Mouse (Mus musculus) lung, embryonic 16.5 days (tissue): Measurements from ENCODE around the gene Synj1. TPM values are rescaled to one million over a fixed set of nuclear protein-coding genes. Genes with fewer than 3 reads are reported as not detected.

ENCODE experiments used
- ATAC-seq: fragments of 200-750 bp; cut with Nextera tagmentation; 2 replicates; pipeline ENCODE4 v1.8.0; 2017; ENCODE audit warnings: low read depth, mild to moderate bottlenecking, moderate library complexity
- H3K27ac ChIP-seq: fragments of 300-500 bp; sonication (generic); 2 replicates; pipeline ENCODE4 v1.5.1; 2014; ENCODE audit warnings: mild to moderate bottlenecking, control low read depth, low read length
- H3K27me3 ChIP-seq: fragments of 300-500 bp; sonication (generic); 2 replicates; pipeline ENCODE4 v1.6.1; 2014; ENCODE audit warnings: low read depth, low read length, mixed read lengths; ENCODE audit not compliant: control insufficient read depth, insufficient read depth
- H3K36me3 ChIP-seq: fragments of 300-500 bp; sonication (generic); 2 replicates; pipeline ENCODE4 v1.6.1; 2014; ENCODE audit warnings: low read length; ENCODE audit not compliant: control insufficient read depth, insufficient read depth
- H3K4me1 ChIP-seq: fragments of 300-500 bp; sonication (generic); replicated peaks from 2 replicates; pipeline ENCODE4 v1.6.1; 2014; ENCODE audit warnings: low read length, mixed read lengths; ENCODE audit not compliant: control insufficient read depth, insufficient read depth
- H3K4me2 ChIP-seq: fragments of 300-500 bp; sonication (generic); 2 replicates; pipeline ENCODE4 v1.6.1; 2014; ENCODE audit warnings: low read depth, low read length, control low read depth
- H3K4me3 ChIP-seq: fragments of 300-500 bp; sonication (generic); 2 replicates; pipeline ENCODE4 v1.5.1; 2014; ENCODE audit warnings: mild to moderate bottlenecking, low read length, control low read depth
- H3K9ac ChIP-seq: fragments of 300-500 bp; sonication (generic); 2 replicates; pipeline ENCODE4 v1.6.1; 2014; ENCODE audit warnings: low read length, control low read depth
- H3K9me3 ChIP-seq: fragments of 300-500 bp; sonication (generic); 2 replicates; pipeline ENCODE4 v1.6.1; 2016; ENCODE audit warnings: low read length; ENCODE audit not compliant: control insufficient read depth
- WGBS: fragments of 180-500 bp; shearing (Covaris S2); extraction: QIAGEN DNeasy Blood & Tissue Kit; methylation state at CpG from one replicate; pipeline ENCODE4 v1.1.7; 2014; 5-methylcytosine and 5-hydroxymethylcytosine counted together
- polyA plus RNA-seq: library from polyadenylated mRNA; unstranded; fragments of >200 nt; fragmentation: Nextera tagmentation; extraction: Ambion mirVana; gene quantifications from 2 replicates; pipeline ENCODE4 v1.2.1, GENCODE M21; 2015

Synj1 gene
- polyA plus RNA-seq, 1 experiment from 2014 or later: 15.6 TPM

DNA sequence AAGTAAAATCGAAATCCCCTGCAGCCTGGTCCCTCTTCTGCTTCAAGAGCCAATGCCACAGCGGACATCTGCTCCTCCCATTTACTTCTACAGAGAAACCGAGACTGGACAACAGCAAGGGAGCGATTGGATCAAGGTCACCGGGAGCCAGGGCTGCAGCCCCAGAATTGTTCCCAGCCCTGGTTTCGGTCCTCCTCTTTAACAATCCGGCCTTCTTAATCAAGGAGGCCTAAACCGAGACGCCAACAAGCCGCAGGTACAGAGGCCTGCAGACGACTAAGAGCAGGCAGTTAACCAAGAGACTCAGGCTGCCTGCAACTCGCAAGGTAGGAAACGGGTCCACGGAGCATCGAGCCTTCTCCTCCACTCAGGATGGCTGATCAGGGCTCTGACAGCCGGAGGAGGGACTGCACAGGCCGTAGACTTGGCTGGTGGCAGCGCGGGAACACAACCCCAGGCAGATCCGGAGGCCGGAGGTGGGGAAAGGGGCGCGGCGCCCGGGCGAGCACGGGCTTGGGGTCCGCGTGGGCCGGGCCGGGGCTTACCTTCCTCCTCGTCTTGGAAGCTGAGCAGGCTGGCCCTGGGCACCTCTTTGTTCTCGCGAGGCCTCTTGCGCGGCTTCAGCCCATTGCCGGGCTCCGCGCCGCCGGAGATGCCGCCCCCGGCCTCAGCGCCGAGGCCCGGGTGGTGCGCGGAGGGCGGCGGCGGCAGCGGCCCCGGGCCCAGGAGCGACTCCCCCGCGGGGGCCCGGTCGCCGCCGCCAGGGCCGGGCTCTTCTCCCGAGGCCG lies 32.5 kb upstream of the Synj1 start:
- H3K36me3 ChIP-seq: 0 out of 2 replicates have a peak, but pooled peaks cover 2% of the 10 kb centered on the region
- H3K27me3 ChIP-seq: 0 out of 2 replicates have a peak, but pooled peaks cover 3% of the 10 kb centered on the region
- H3K4me3 ChIP-seq: peak overlapping the region; percentile 83
- peak overlapping the region; percentile 76 for H3K4me2 ChIP-seq
- peaks cover 4% of the 10 kb centered on the region for H3K4me1 ChIP-seq
- H3K9ac ChIP-seq: peak overlapping the region; percentile 93
- H3K9me3 ChIP-seq: no peaks in the 10 kb centered on the region
- H3K27ac ChIP-seq: peak overlapping the region; percentile 92
- peak; percentile 77 for ATAC-seq
- WGBS: under 1% methylated on average over 62 of the region's 63 CpGs

DNA sequence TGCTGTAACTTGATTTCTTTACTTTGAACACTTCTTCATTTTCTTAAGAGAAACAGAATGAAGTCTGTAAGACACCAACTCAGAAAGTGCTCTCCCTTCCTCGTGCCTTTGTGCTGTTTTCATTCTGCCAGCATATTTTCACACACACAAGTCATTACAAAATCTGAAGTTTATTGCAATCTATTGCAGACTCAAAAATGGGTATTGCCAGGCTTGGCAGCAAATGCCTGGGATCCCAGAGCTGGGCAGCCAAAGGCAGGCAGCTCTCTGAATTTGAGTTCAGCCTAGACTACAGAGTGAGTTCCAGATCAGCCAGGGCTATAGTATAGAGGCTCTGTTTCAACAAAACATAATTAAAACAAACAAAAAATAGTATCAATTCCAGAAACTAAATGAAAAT lies 31.5 kb upstream of the Synj1 start:
- H3K9me3 ChIP-seq: no peaks in the 10 kb centered on the region
- 0 out of 2 replicates have a peak, but pooled peaks cover 3% of the 10 kb centered on the region for H3K27me3 ChIP-seq
- 0 out of 2 replicates have a peak, but pooled peaks cover 2% of the 10 kb centered on the region for H3K36me3 ChIP-seq
- H3K4me2 ChIP-seq: peak overlapping the region; percentile 56
- H3K4me3 ChIP-seq: peak overlapping the region; percentile 34
- no peak overlapping the region for H3K27ac ChIP-seq
- WGBS: 35% methylated on average over 1 of the region's 1 CpGs
- ATAC-seq: no peak
- H3K4me1 ChIP-seq: peaks cover 4% of the 10 kb centered on the region
- peak overlapping the region; percentile 60 for H3K9ac ChIP-seq

DNA sequence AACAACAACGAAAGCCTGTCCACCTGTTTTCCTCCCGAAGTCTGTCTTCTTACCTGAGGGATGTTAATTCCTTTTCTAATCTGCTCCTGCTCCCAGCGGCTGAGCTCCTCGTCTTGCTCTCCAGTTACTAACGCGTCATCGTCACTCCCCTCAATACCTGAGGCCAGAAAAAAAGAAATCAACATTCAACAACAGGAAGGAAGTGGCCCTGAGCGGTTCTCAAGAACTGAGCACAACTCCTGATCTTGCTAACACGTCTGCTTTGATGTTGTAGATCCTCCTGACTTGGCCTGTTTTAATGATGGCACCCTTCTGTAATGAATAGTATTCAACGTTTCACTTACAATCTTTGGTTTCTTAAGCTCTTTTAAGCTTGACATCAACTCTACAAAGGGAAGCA lies 24.8 kb upstream of the Synj1 start:
- Histone ChIP-seq H3K4me3 (no peak overlapping the region), H3K9me3 (no peaks in the 10 kb centered on the region), H3K27me3 (no peaks in the 10 kb centered on the region), H3K9ac (no peak overlapping the region), H3K27ac (no peak overlapping the region), H3K36me3 (peaks cover 40% of the 10 kb centered on the region), H3K4me2 (no peak overlapping the region), H3K4me1 (no peaks in the 10 kb centered on the region)
- 85% methylated on average over 10 of the region's 10 CpGs for WGBS
- ATAC-seq: no peak

DNA sequence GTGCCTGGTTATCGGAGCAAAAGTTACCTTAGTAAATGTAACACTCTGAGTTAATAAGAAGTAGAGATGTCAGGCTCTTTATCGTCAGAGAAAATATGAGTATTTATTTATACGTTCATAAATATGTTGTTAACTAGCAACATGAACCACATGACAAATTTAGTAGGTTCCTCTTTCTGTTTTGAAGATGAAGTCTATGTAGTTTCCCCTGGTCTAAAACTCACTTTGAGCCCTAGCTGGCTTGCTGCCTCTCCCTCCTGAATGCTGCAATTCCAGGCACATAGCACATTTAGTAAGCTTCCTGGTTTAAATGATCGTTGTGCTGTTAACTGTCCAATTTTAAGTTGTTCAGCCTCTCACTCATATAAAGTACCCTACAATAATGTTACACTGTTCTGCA lies 19.6 kb upstream of the Synj1 start:
- Histone ChIP-seq H3K27ac (no peak overlapping the region), H3K9me3 (no peaks in the 10 kb centered on the region), H3K9ac (no peak overlapping the region), H3K27me3 (no peaks in the 10 kb centered on the region), H3K4me1 (no peaks in the 10 kb centered on the region), H3K36me3 (peaks cover 41% of the 10 kb centered on the region), H3K4me3 (no peak overlapping the region), H3K4me2 (no peak overlapping the region)
- ATAC-seq: no peak
- WGBS: 87% methylated on average over 4 of the region's 4 CpGs

DNA sequence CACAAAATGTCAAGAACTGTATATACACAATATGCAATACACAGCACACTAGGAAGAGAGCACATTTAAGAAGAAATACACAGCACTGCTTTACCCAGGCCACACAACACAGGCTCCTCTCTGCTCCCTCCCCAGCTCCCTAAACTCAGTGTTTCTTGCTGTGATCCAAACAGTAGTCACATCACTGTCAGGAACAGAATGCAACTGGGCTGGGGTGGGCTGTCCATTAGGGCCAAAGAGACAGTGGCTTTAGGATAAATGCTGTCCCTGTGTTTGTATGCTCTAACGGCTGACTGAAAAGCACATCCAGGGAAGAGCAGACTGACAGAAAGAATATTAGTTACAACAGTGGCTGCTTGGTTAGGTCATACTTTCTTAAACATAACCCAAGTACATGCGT lies 18.8 kb upstream of the Synj1 start:
- WGBS: 88% methylated on average over 2 of the region's 2 CpGs
- no peaks in the 10 kb centered on the region for H3K9me3 ChIP-seq
- H3K27me3 ChIP-seq: no peaks in the 10 kb centered on the region
- H3K4me2 ChIP-seq: no peak overlapping the region
- H3K4me1 ChIP-seq: no peaks in the 10 kb centered on the region
- H3K9ac ChIP-seq: no peak overlapping the region
- H3K36me3 ChIP-seq: peaks cover 43% of the 10 kb centered on the region
- no peak overlapping the region for H3K27ac ChIP-seq
- ATAC-seq: no peak
- H3K4me3 ChIP-seq: no peak overlapping the region

DNA sequence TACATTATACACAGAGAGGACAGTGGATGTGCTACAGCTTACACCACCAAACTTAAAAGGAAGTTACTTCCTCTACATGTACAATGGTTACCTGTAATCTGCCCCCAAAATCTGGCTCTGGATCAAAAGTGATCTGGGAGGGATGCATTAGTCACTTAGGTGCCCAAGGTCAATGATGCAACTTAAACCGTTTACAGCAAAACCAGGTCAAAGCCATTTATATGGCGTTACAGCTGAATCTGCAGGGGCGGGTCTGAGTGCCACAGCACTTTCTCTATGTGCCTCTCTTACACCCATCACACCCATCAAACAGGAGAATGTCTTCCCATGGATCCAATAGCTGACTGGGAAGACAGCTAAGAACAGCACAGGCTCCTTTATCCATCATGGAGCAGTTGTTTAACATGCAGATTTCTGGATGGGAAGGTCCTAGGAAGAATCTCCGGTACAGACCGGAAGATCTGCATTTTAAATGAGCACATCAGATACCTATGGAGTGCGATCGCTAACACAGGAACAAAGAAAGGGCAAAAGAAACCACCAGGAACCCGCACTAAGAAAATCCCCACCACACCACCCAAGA lies 18.1 kb upstream of the Synj1 start:
- no peak overlapping the region for H3K4me2 ChIP-seq
- ATAC-seq: no peak
- H3K4me1 ChIP-seq: no peaks in the 10 kb centered on the region
- H3K9ac ChIP-seq: no peak overlapping the region
- H3K9me3 ChIP-seq: no peaks in the 10 kb centered on the region; the same call in 1 of the 2 replicates
- H3K36me3 ChIP-seq: peaks cover 43% of the 10 kb centered on the region
- no peak overlapping the region for H3K4me3 ChIP-seq
- H3K27me3 ChIP-seq: no peaks in the 10 kb centered on the region
- WGBS: 92% methylated on average over 8 of the region's 8 CpGs
- no peak overlapping the region for H3K27ac ChIP-seq

DNA sequence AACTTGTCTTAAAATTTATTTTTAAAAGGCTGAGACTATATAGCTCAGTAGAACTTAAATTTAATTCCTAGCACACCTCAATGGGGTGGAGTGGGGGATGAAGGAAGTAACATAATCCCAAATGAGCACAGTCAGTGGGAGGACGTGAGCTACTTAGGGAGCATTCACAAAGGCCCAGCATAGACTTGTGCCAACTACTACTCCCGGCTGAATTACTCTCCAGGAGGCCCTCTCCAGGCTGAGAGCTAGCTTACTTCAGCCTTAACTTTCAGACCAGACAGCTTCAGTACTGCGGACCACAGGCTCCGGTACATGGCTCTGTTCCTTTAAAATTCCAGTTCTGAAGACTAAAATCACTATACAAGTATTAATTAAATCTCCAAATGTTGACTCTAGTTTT lies 15.2 kb upstream of the Synj1 start:
- Histone ChIP-seq H3K36me3 (peaks cover 52% of the 10 kb centered on the region), H3K27ac (no peak overlapping the region), H3K27me3 (no peaks in the 10 kb centered on the region), H3K4me3 (no peak overlapping the region), H3K4me2 (no peak overlapping the region), H3K9me3 (peaks cover 4% of the 10 kb centered on the region; the same call in 1 of the 2 replicates), H3K4me1 (no peaks in the 10 kb centered on the region), H3K9ac (no peak overlapping the region)
- ATAC-seq: no peak
- WGBS: 88% methylated on average over 4 of the region's 4 CpGs

DNA sequence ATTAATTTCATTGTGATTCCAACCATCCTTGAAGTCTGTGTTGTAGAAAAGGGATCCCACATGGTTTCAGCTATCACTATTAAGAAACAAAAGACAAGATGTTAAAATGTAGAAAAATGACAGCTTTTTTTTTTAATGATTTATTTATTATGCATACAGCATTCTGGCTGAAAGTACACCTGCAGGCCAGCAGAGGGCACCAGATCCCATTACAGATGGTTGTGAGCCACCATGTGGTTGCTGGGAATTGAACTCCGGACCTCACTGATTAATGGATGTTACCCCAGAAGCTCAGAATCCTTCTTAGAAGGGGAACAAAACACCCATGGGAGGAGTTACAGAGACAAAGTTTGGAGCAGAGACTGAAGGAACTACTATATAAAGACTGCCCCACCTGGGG lies 12.3 kb upstream of the Synj1 start:
- H3K27me3 ChIP-seq: no peaks in the 10 kb centered on the region
- H3K9me3 ChIP-seq: peaks cover 4% of the 10 kb centered on the region; the same call in 1 of the 2 replicates
- H3K4me1 ChIP-seq: no peaks in the 10 kb centered on the region
- ATAC-seq: no peak
- no peak overlapping the region for H3K4me3 ChIP-seq
- no peak overlapping the region for H3K9ac ChIP-seq
- H3K4me2 ChIP-seq: no peak overlapping the region
- H3K36me3 ChIP-seq: peaks cover 71% of the 10 kb centered on the region
- H3K27ac ChIP-seq: no peak overlapping the region
- WGBS: 76% methylated on average over 1 of the region's 1 CpGs

DNA sequence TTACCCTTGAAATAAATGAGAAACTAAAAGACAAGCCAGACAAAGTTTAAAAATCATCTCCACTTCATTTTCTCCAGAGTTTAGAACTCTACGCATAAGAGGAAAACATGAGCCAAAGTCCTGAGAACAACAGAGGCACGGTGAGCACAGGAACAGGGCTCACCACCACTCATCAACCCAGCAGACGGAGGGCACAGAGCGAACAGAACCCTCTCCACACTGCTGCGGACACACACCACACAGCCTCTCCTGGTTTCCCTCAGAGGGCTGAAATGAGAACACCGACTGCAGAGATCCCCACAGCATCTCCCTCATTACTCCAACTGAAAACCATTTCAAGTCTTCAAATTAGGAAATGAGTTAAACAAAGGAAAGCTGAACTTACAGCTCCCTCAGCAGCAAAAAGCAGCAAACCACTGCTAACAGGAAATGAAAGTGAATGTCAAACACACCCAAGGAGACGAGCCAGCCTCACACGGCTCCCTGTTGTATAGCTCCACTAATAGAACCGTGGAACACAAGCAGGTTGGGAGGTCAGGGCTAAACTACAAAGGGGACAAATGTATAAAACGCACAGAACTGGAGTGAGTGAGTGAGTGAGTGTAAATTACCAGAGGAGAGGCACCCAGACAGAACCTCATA lies 9.9 kb upstream of the Synj1 start:
- no peak for ATAC-seq
- H3K9me3 ChIP-seq: peaks cover 4% of the 10 kb centered on the region; the same call in 1 of the 2 replicates
- H3K27me3 ChIP-seq: no peaks in the 10 kb centered on the region
- WGBS: 83% methylated on average over 10 of the region's 10 CpGs
- no peak overlapping the region for H3K9ac ChIP-seq
- no peak overlapping the region for H3K27ac ChIP-seq
- no peak overlapping the region for H3K4me3 ChIP-seq
- H3K4me2 ChIP-seq: no peak overlapping the region
- H3K36me3 ChIP-seq: peaks cover 72% of the 10 kb centered on the region
- no peaks in the 10 kb centered on the region for H3K4me1 ChIP-seq
